Mouse (Mus musculus): ENCODE data around the gene Cstf1. TPM values are rescaled to one million over a fixed set of nuclear protein-coding genes. Genes with fewer than 3 reads are reported as not detected.

The Cstf1 gene
- polyA plus RNA-seq, 1 experiment: 79.1 TPM

DNA sequence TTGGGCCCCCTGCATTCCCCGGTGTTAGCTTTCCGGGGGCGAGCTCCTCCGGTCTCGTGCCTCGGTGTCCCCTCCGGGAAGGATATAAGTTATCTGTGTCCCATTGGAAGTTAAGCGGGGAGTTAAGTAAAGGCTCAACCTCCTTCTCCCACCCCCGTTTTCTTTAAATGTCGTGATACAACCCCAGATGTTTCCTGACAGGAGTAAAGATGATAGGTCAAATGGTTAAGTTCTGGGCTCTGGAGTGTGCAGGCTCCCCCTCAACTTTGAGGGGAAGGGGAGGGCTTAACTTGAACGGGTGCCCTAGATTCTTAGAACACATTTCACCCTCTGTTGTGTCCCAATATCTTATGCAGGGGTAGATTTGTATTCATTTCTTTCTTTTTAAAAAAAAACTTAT, 777 bp downstream of the Cstf1 start:
- no peak for DNase-seq
- H3K4me3 ChIP-seq (ENCODE audit: control insufficient read depth, insufficient read depth, low read length): peak overlapping the region; percentile 77
- peaks cover 39% of the 10 kb centered on the region for H3K36me3 ChIP-seq (ENCODE audit: control insufficient read depth, insufficient read depth, low read length)
- TF ChIP-seq CTCF (IDR thresholded peaks at IDR 0.05; ENCODE audit: borderline replicate concordance, control insufficient read depth, extremely low read depth, insufficient read depth, low read length, poor library complexity) (no peak), POLR2A (IDR thresholded peaks at IDR 0.05; ENCODE audit: control insufficient read depth, extremely low read depth, insufficient read depth, low read length, poor library complexity) (no peak)
- under 1% methylated on average over 11 of the region's 11 CpGs for WGBS
- peaks cover 9% of the 10 kb centered on the region for H3K4me1 ChIP-seq (replicated peaks; ENCODE audit: control insufficient read depth, insufficient read depth, low read length)
- H3K27me3 ChIP-seq (ENCODE audit: control insufficient read depth, insufficient read depth, low read length): no peaks in the 10 kb centered on the region
- peak overlapping the region; percentile 39 for H3K27ac ChIP-seq (ENCODE audit: control insufficient read depth, insufficient read depth, low read length)

- Histone ChIP-seq H3K36me3 (ENCODE audit: control insufficient read depth, insufficient read depth, low read length) (peaks cover 71% of the 10 kb centered on the region), H3K27me3 (ENCODE audit: control insufficient read depth, insufficient read depth, low read length) (no peaks in the 10 kb centered on the region), H3K4me3 (ENCODE audit: control insufficient read depth, insufficient read depth, low read length) (no peak overlapping the region), H3K27ac (ENCODE audit: control insufficient read depth, insufficient read depth, low read length) (no peak overlapping the region), H3K4me1 (replicated peaks; ENCODE audit: control insufficient read depth, insufficient read depth, low read length) (peaks cover 18% of the 10 kb centered on the region)
- 96% methylated on average over 4 of the region's 4 CpGs for WGBS
- no peak for DNase-seq
- TF ChIP-seq CTCF (IDR thresholded peaks at IDR 0.05; ENCODE audit: borderline replicate concordance, control insufficient read depth, extremely low read depth, insufficient read depth, low read length, poor library complexity): no peak
- TF ChIP-seq POLR2A (IDR thresholded peaks at IDR 0.05; ENCODE audit: control insufficient read depth, extremely low read depth, insufficient read depth, low read length, poor library complexity): no peak
These were observed 6.1 kb downstream of the Cstf1 start for GRCm38 (mm10) chr2:172376551-172376950.

DNA sequence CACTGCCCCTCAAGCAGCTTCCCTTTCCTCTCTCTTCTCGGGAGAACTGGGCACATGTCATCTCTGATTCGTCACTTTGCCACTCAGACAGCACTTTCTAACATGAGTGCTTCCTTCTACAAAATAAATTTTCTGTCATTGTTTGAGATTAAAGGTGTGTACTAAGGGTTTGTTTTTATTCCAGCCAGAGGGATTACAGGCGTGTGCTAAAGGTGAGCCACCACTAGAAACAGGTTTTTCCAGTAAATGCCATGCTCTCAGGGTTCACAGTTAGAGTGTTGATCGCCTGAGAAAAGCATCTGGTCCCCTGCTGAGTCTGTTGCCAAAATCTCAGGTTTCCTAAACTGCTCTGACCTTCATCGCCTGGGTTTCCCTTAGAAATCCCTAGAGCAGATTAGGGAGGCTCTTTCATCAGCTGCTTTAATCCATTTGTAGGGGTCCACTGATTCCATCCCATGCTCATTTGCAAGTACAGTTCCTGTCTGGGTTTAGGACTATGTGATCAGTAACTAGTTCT, 6.6 kb downstream of the Cstf1 start:
- TF ChIP-seq POLR2A (IDR thresholded peaks at IDR 0.05; ENCODE audit: control insufficient read depth, extremely low read depth, insufficient read depth, low read length, poor library complexity) (no peak), CTCF (IDR thresholded peaks at IDR 0.05; ENCODE audit: borderline replicate concordance, control insufficient read depth, extremely low read depth, insufficient read depth, low read length, poor library complexity) (no peak)
- Histone ChIP-seq H3K27ac (ENCODE audit: control insufficient read depth, insufficient read depth, low read length) (no peak overlapping the region), H3K4me1 (replicated peaks; ENCODE audit: control insufficient read depth, insufficient read depth, low read length) (peaks cover 22% of the 10 kb centered on the region), H3K27me3 (ENCODE audit: control insufficient read depth, insufficient read depth, low read length) (no peaks in the 10 kb centered on the region), H3K4me3 (ENCODE audit: control insufficient read depth, insufficient read depth, low read length) (no peak overlapping the region), H3K36me3 (ENCODE audit: control insufficient read depth, insufficient read depth, low read length) (peaks cover 71% of the 10 kb centered on the region)
- WGBS: 85% methylated on average over 5 of the region's 5 CpGs
- no peak for DNase-seq

GRCm38 (mm10) chr2:172378332-172378731, 7.9 kb downstream of the Cstf1 start:
- WGBS: 41% methylated on average over 7 of the region's 7 CpGs
- peaks cover 66% of the 10 kb centered on the region for H3K36me3 ChIP-seq (ENCODE audit: control insufficient read depth, insufficient read depth, low read length)

DNA sequence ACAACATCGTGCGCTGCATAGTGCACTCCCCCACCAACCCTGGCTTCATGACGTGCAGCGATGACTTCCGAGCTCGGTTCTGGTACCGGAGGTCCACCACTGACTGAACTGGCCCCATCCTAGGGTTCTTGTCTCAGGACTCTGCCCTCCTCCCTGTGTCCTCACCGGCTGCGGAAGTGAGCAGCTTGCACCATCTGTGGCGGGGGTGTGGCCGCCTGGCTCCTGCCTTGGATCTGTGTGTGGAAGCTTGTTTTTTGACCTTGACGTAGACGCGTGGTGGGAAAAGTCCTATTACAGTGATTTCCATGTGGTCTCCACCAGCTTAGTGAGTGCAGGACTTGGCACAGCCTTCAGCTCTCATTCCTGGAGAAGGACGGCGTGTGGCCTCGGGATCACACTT, 10.0 kb downstream of the Cstf1 start:
- TF ChIP-seq POLR2A (IDR thresholded peaks at IDR 0.05; ENCODE audit: control insufficient read depth, extremely low read depth, insufficient read depth, low read length, poor library complexity) (no peak), CTCF (IDR thresholded peaks at IDR 0.05; ENCODE audit: borderline replicate concordance, control insufficient read depth, extremely low read depth, insufficient read depth, low read length, poor library complexity) (no peak)
- Histone ChIP-seq H3K4me3 (ENCODE audit: control insufficient read depth, insufficient read depth, low read length) (no peak overlapping the region), H3K36me3 (ENCODE audit: control insufficient read depth, insufficient read depth, low read length) (peaks cover 45% of the 10 kb centered on the region), H3K27me3 (ENCODE audit: control insufficient read depth, insufficient read depth, low read length) (no peaks in the 10 kb centered on the region), H3K27ac (ENCODE audit: control insufficient read depth, insufficient read depth, low read length) (peak overlapping the region; percentile 99), H3K4me1 (replicated peaks; ENCODE audit: control insufficient read depth, insufficient read depth, low read length) (peaks cover 33% of the 10 kb centered on the region)
- DNase-seq: no peak
- 96% methylated on average over 17 of the region's 17 CpGs for WGBS

More at GRCm38 (mm10) chr2:172378332-172378731, 7.9 kb downstream of the Cstf1 start:
- Histone ChIP-seq H3K4me3 (ENCODE audit: control insufficient read depth, insufficient read depth, low read length) (no peak overlapping the region), H3K4me1 (replicated peaks; ENCODE audit: control insufficient read depth, insufficient read depth, low read length) (peaks cover 33% of the 10 kb centered on the region), H3K27me3 (ENCODE audit: control insufficient read depth, insufficient read depth, low read length) (no peaks in the 10 kb centered on the region), H3K27ac (ENCODE audit: control insufficient read depth, insufficient read depth, low read length) (no peak overlapping the region)
- peak; percentile 83 for DNase-seq
- TF ChIP-seq CTCF (IDR thresholded peaks at IDR 0.05; ENCODE audit: borderline replicate concordance, control insufficient read depth, extremely low read depth, insufficient read depth, low read length, poor library complexity) (peak; percentile 81), POLR2A (IDR thresholded peaks at IDR 0.05; ENCODE audit: control insufficient read depth, extremely low read depth, insufficient read depth, low read length, poor library complexity) (no peak)

- H3K4me3 ChIP-seq (ENCODE audit: control insufficient read depth, insufficient read depth, low read length): no peak overlapping the region
- 35% methylated on average over 11 of the region's 11 CpGs for WGBS
- H3K4me1 ChIP-seq (replicated peaks; ENCODE audit: control insufficient read depth, insufficient read depth, low read length): peaks cover 33% of the 10 kb centered on the region
- DNase-seq: peak; percentile 53
- peaks cover 36% of the 10 kb centered on the region for H3K36me3 ChIP-seq (ENCODE audit: control insufficient read depth, insufficient read depth, low read length)
- peak overlapping the region; percentile 99 for H3K27ac ChIP-seq (ENCODE audit: control insufficient read depth, insufficient read depth, low read length)
- TF ChIP-seq POLR2A (IDR thresholded peaks at IDR 0.05; ENCODE audit: control insufficient read depth, extremely low read depth, insufficient read depth, low read length, poor library complexity) (no peak), CTCF (IDR thresholded peaks at IDR 0.05; ENCODE audit: borderline replicate concordance, control insufficient read depth, extremely low read depth, insufficient read depth, low read length, poor library complexity) (no peak)
- H3K27me3 ChIP-seq (ENCODE audit: control insufficient read depth, insufficient read depth, low read length): no peaks in the 10 kb centered on the region
These were observed 10.9 kb downstream of the Cstf1 start for GRCm38 (mm10) chr2:172381341-172381740.

DNA sequence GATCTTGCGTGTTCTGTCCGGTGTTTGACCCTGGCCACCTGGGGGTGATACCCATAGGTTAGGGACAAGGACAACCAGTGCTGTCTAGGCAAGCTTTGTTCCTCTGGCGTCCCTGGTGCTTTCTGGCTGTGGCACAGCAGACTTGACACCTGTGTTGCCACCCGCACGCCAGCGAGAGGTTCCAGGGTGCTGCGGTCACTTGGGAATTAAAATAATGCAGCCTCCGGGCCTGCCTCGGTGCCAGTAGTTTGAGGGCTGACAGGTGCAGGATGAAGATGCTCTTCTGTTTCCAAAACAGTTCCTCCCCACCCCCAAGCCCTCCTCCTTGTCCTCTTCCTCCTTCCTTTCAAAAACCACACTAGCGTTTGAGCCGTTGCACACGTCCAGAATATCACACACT, 11.4 kb downstream of the Cstf1 start:
- H3K4me1 ChIP-seq (replicated peaks; ENCODE audit: control insufficient read depth, insufficient read depth, low read length): peaks cover 33% of the 10 kb centered on the region
- DNase-seq: peak; percentile 77
- peaks cover 34% of the 10 kb centered on the region for H3K36me3 ChIP-seq (ENCODE audit: control insufficient read depth, insufficient read depth, low read length)
- TF ChIP-seq CTCF (IDR thresholded peaks at IDR 0.05; ENCODE audit: borderline replicate concordance, control insufficient read depth, extremely low read depth, insufficient read depth, low read length, poor library complexity) (no peak), POLR2A (IDR thresholded peaks at IDR 0.05; ENCODE audit: control insufficient read depth, extremely low read depth, insufficient read depth, low read length, poor library complexity) (0 out of 2 replicates have a peak, but pooled peaks have one; percentile 26)
- H3K27ac ChIP-seq (ENCODE audit: control insufficient read depth, insufficient read depth, low read length): peak overlapping the region; percentile 99
- H3K27me3 ChIP-seq (ENCODE audit: control insufficient read depth, insufficient read depth, low read length): no peaks in the 10 kb centered on the region
- 6% methylated on average over 12 of the region's 12 CpGs for WGBS
- peak overlapping the region; percentile 16; the same call in 1 of the 2 replicates for H3K4me3 ChIP-seq (ENCODE audit: control insufficient read depth, insufficient read depth, low read length)

Measured in thymus, adult 2 months (tissue).